Mouse (Mus musculus): ENCODE results near the gene Cebpe. TPM values are rescaled to one million over a fixed set of nuclear protein-coding genes. Genes with fewer than 3 reads are reported as not detected.

Gene Cebpe
- total RNA-seq, 4 experiments from 2014 or later = not detected

DNA sequence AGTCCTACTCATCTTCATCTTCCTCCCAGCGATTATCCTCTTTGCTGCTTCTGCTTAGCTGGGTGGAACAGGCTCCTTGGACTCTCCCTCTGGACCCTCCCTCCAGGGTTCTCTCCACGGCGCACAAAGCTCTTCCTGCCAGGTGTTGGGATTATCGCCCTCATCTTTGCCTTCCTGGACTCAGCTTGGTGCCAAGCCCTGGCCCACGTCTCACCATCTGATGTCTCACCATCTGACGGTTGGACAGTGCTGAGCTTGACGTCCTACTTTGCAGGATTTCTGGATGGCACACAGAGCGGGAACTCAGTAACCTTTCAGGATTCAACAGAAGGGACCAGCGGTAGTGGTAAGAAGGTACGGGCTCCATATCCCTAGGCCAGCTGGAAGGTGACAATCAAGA lies 9.7 kb upstream of the Cebpe start:
- no peak for DNase-seq (ENCODE audit: low spot score in 2 of 2)

DNA sequence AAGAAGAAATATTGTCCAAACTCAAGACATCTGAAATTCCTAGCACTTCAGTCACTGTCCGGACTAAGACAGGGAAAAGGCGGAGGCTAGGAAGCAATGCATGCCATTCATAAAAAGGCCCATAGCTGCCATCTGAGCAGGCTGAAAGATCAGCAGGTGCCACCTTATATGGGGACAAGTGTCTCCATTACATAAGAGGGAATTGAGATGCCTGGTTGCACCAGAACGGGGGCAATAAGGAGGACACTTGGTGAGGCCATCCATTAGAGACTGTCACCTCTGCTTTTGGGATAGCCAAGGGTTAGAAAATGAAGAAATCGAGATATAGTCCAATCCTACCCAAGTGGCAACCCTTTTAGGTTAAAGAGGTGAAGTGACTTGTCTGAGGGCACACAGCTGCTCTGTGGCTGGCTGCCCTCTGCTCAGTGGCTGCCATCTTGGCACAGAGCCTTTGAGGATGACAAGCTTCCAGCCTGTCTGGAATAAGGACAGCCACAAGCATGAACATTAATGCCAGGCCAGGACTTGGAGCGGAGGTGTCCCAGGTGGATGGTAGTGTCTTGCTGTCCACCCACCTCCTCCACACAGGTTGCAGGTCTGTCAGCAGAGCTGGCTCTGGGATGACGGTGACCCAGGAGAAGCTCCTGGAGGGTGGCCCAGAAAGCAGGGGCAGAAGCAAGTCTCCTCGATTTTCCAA lies 8.8 kb upstream of the Cebpe start:
- DNase-seq (ENCODE audit: low spot score in 2 of 2) = no peak

DNA sequence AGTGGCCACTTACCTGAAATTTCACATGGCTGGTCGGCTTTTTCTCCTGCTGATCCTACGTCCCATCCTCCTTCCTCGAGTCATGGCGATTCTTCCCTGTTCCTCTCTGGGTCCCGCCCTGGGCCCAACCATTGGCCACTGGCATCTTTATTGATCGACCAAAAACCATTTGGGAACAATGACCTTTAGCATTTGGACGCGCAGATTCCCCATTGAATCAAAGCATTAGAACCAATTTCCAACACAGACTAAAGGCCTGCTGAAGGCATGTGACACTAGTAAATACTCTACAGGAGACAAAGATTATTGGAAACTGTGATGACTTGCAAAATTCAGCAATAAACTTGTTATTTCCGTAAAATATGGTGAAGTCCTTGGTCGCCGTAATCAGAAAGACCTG lies 8.1 kb upstream of the Cebpe start:
- no peak for DNase-seq (ENCODE audit: low spot score in 2 of 2)

DNA sequence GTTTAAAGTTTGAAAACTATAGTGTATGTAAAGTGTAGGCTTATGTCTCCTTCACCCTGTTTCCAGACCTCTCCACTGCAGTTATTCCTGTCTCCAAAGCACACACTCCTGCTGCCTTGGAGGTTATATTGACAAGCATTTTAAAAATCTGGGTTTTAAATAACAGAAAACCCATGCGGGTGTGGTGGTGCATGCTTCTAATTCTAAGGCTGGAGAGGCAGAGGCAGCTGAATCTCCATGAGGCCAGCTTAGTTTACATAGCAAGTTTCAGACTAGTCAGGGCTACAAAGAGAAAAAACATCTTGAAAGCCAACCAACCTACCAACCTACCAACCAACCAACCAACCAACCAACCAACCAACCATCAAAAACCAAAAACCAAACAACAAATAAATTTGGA lies 3.4 kb upstream of the Cebpe start:
- no peak for DNase-seq (ENCODE audit: low spot score in 2 of 2)

DNA sequence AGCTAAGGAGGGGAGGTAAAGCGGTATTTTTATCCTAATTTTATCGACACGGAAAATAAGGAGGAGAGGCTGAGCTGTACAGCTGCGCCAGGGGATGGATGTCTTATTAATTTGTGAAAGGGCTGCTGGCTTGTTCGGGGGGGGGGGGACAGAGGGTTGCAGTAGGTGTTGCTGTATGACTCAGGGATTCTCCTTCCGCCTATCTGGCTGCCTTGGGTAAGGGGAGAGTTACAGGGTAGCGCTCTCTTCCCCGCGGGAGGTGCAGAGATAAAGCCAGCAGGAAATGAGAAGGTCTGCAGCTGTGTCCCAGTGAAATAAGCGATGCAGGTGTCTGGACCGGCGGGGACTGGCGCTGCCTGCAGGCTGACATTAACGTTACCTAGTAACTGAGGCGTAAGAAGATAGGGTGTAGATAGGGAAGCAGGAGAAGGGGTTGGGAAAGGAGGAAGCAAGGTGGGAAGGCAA lies 2.7 kb upstream of the Cebpe start:
- peak; percentile 25 to 39 for DNase-seq (ENCODE audit: low spot score in 2 of 2)

DNA sequence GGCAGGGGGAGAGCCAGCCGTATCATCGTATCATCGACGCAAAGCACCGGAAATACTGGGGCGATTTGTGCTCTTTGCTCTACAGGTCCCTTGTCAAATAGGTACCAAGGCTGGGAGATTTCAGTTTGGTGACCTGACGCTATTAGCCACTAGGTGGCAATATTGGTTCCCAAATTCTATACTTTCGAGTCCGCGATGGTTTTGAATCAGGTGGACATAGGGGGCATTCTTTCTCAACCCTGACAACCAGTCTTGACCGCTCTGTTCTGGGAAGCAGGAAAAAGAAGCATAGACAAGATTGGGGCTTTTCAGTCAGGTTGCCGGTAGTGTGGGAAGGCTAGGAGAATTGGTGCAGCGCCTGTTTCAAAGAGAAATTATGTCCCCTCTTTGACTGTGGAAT lies 2.1 kb upstream of the Cebpe start:
- peak; percentile 63 to 65 for DNase-seq (ENCODE audit: low spot score in 2 of 2)

DNA sequence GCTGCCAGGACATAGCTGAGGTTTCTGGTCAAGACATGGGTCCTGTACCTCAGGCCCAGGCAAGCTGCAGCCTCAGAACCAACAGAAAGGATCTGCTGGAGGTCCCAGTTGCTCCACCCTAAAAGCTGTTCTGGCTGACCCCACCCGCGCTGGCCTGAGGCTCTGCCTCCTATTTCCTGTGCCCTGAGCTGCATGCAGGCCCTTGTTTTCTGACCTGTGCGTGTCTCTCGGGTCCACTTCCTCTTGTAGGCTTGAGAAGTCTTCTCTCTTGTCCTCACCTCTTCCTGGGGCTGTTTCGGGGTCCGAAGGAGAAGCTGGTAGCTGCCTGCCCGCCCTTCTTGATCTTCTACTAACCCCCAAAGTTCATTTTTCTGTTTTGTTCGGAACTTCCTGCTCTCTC lies 887 bp upstream of the Cebpe start:
- DNase-seq (ENCODE audit: low spot score in 2 of 2) = no peak

DNA sequence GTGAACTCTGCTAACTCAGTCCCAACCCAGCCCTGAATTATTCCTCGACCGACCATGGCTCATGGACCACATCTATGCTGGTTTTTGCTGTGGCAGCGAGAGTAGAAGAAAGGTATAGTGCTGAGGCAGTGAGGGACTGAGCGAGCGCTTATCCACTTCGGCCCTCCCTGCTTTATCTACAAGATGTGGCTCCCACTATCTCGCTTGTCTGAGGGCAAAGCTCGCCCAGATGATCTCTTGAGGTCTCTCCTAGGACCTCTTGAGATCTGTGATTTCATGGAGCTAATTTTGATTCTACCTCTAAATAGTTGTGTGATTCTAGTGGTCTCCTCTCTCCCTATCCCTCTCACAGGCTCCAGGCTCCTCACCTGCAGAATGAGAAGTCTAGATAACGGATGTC lies 2.9 kb downstream of the Cebpe start:
- DNase-seq (ENCODE audit: low spot score in 2 of 2) = no peak

DNA sequence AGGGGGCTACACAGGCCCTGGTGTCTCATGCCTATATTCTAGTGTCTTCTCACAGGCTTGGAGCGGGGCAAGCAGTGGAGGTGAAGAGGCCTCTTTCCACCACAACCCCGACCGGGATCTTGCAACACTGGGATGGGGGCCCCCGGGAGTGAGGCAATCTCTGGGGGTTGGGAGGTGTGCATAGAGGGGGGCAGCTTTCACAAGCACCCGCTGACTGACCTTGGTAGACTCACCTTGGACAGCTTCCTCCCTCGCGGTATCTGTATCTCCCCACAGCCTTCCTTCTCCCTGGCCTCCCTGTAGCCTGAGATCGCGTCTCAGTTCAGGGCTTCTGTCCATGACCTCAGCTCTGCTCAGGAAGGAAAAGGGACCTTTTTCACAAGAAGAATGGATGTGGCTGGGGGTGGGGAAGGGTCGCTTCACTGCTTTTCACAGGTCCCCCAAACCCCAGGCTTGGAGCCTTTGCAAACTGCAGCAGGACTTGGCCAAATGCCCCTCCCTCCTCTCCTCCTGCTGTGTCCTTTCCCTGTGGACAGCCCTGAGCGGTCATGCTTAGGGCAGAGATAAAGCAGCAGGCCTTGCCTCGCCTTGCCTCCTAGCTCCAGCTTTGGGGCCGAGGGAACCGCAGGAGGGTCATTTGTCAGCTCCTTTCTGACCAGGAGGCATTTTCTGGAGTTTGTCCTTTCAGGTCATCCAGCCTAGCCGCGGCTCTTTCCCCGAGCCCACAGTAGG lies 5.2 kb downstream of the Cebpe start:
- DNase-seq (ENCODE audit: low spot score in 2 of 2) = no peak

DNA sequence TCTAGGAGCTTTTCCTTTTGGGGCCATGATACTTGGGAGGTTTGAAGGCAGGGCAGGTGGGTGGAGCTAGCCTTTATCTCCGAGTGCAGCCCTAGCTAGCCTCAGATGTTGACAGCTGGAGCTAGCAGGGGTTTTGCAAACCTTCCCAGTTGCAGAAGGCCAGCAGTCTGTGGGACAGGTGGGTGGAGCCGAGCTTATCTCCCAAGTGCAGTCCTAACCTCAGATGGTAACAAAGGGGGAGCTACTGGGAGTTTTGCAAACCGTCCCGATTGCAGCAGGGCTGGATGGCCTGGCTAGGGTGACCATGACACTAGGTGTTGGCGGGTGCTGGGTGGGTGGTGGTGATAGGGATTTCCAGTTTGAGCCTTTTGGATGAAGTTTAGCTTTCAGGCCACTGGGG lies 6.1 kb downstream of the Cebpe start:
- DNase-seq (ENCODE audit: low spot score in 2 of 2) = no peak

DNA sequence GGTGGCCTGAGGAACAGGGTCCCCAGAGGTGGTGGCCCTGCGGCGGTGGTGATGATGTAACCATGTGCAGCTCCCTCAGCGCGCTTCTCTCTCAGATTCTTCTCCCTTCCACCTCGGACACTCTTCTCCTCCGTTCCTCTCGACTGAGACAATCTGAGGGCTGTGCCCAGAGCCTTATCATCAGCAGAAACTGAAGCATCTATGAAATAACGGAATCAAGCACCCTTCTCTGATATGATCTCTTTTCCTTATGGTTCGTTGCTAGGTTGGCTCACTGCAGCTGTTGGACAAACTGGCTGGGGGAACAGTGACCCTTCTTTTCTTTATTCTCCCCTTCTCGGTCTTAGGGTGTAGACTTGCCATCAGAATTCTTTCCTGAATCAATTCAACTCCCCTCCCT lies 8.8 kb downstream of the Cebpe start:
- DNase-seq (ENCODE audit: low spot score in 2 of 2) = no peak

DNA sequence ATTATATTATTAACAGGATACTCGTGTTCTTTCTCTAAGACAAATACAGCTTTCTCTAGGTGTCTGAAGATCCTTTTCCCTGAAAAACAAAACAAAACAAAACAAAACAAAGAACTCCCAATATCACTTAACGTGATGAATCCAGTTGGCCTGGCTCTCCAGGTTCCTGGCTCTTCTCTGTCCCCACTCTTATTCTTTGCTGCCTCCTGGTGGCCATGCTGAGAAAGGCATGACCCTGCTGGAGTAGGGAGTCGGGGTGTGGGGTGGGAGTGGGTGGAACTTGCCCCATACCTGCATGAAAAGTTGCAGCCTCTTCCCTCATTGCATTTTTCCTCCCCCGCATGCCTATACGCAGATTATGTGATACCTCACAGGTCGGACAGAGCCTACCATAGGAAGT lies 10.7 kb downstream of the Cebpe start:
- DNase-seq (ENCODE audit: low spot score in 2 of 2) = peak in 1 of 2 experiments; percentile 59

DNA sequence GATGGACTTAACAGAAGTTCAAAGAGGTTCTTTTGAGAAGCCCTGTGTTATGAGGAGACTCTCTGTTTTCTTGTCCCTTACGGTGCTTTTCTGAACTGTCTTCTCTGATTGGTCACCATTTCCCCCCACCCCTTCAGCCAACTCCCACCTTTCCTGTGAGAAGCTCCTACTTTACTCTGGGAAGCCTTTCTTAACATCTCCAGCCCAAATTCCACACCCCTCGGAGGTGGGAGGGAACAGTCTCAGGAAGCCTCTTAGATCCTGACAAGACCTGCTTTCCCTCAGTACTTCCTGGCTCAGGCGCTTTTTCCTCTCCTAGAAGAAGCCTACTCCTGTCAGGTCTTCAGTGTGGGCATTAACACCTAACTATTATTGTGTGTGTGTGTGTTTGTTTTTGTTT lies 12.4 kb downstream of the Cebpe start:
- no peak for DNase-seq (ENCODE audit: low spot score in 2 of 2)

DNA sequence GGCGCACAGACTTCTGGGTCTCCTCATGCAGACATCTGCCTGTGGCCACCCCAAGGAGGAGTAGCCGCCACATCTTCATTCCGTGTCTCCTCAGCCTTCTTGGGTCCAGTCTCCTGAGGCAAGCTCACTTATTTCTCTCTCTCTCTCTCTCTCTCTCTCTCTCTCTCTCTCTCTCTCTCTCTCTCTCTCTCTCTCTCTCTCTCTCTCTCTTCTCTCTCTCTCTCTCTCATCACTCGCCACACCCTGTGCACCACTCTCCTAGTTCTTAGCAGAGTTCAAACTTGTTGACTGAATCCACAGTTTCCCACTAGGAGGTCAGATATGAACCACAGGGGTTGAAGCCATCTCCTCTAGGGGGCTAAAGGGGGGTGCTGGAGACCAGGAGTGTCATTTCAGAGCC lies 13.2 kb downstream of the Cebpe start, which contains the start of gene Gm29776:
Gene Gm29776, minus strand, starts transcription at position 101 of the 400 bp plus-strand sequence.
- no peak for DNase-seq (ENCODE audit: low spot score in 2 of 2)

DNA sequence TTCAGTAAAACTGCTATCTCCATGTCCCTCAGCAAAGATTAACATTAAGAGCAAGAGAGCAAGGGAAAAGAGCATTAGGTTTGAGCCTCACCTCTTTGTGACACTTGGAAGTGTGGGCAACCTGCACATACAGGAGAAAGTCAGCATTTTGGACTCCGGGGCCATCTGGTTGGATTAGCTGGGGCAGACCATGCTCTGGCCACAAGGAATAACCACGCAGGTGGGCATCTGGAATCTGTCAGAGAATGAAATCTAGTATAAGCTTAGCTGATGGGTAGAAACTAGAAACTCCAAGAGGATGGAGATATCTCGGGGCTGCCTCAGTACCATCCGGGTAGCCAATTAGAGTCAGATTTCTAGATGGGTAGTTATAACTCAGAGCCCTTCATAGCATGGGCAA lies 15.2 kb downstream of the Cebpe start:
- DNase-seq (ENCODE audit: low spot score in 2 of 2) = no peak

DNA sequence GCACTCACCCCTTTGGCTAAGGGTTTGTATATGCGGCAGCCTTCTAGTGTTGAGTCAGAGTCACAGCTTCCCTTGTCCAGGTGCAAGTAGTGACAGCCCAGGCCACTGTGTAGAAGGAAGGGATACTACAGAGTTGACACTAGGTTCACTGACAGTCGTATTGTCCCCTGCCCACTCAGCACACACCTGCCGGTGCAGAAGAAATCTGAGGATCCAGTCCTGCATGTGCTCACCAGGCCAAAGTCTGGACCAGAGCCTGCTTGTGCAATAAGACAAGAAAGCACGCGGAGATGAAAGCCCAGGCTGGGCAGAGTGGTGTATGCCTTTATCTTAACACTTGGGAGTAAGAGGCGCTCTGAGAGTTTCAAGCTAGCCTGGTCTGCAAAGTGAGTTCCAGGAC lies 16.9 kb downstream of the Cebpe start:
- DNase-seq (ENCODE audit: low spot score in 2 of 2) = no peak

DNA sequence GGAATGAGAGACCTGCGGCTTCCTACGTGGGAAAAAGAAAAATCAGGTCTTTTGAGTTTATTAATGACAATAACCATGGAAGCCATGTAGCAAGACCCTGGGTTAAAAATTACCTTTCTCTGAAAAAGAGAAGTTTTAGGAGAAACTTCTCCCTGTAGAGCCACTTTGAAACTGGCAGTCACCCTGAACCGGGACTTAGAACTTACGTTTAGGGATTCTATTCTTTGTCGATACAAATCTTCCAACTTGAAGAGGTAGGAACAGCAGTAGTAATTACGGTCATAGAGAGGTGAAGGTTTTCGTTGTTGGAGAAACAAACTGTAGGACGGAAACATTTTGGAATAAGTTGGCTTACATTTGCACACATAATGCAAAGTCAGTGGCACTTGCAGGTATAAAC lies 24.7 kb downstream of the Cebpe start:
- no peak for DNase-seq (ENCODE audit: low spot score in 2 of 2)

DNA sequence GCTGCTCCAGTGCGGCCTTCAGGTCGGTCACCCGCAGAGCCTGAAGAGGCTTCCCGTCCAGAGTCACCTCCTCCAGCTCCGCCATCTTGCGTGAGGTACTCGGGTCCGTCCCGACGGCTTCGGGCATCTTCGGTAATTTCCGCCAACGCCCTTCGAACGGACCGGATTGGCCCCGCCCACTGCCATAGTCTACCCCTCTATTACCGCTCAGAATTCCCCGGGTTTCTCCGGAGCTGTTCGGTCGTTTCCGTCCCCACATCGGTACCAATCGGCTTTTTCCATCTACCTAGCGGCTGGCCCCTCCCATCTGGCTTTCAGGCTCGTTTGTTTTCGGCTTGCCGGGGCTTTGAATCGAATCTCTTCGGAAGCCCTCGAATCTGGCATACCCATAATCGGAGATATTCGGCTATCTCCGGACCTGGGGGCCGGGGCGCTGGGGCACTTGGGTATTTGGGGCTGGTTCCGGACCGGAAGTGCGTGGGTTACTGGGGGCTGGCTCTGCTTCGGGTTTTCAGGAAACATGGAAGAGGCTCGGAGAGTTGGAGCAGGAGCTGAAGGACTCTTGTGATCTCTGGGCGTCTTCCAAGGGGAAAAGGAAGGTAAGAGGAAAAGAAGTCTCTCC lies 25.3 kb downstream of the Cebpe start, which contains the start of gene Acin1:
Gene Acin1, minus strand, starts transcription at position 410 of the 622 bp plus-strand sequence.
- DNase-seq (ENCODE audit: low spot score in 2 of 2) = peak; percentile 99 to 100

DNA sequence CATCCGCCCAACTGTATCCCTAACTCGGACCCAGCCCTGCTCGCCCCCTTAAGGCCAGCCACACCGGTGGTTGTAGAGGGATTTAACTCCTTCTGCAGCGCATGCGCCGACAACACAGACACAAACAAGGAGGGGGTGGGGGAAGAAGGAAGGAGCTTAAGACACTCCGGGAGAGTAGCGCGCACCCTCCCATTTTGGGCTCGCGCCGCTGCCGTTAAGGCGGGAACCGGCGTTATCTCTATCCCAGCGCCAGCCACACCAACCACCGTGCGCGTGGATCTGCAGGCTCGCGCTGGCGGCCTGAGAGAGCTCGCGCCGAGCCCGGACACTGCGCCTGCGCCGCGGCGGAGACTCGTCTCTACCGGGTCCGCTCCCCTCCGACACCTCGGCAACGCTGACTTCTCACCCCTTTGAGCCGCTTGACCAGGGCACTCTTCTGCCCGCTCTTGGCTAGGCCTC lies 25.9 kb downstream of the Cebpe start, which contains the start of gene 1700123O20Rik:
Gene 1700123O20Rik, plus strand, starts transcription at position 154 of the 459 bp plus-strand sequence.
- DNase-seq (ENCODE audit: low spot score in 2 of 2) = no peak

DNA sequence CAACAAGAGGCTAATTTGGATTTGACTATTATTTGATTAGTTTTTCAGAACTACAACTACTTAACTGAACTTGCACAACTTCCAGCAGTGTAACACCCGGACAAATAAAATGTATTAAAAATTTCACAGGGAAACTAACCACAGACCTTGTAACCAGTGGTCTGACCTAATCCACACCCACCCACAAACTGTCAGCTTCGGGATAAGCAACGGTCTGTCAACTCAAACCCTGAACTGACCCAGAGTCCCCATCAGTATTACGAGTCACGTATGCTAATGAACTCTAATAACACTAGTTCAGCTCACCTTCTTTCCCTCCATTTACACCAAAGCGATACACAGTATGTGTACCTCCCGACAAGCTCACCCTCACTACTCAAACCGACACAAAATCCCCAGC lies 26.5 kb downstream of the Cebpe start:
- no peak for DNase-seq (ENCODE audit: low spot score in 2 of 2)

DNA sequence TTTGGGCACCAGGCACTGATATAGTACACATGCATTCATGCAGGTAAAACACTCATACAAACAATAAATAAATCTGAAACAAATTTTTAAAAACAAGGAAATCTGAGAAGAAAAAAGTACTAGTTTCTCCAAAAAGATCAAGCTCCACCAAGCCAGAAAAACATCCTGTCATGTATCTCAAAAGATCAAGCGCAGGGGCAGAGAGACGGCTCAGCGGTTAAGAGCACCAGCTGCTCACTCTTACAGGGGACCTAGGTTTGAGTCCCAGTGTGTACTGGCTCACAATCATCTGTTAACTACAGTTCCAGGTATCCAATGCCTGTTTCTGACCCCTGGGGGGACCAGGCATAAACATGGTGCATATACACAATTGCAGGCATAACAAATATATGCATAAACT lies 29.6 kb downstream of the Cebpe start:
- no peak for DNase-seq (ENCODE audit: low spot score in 2 of 2)

DNA sequence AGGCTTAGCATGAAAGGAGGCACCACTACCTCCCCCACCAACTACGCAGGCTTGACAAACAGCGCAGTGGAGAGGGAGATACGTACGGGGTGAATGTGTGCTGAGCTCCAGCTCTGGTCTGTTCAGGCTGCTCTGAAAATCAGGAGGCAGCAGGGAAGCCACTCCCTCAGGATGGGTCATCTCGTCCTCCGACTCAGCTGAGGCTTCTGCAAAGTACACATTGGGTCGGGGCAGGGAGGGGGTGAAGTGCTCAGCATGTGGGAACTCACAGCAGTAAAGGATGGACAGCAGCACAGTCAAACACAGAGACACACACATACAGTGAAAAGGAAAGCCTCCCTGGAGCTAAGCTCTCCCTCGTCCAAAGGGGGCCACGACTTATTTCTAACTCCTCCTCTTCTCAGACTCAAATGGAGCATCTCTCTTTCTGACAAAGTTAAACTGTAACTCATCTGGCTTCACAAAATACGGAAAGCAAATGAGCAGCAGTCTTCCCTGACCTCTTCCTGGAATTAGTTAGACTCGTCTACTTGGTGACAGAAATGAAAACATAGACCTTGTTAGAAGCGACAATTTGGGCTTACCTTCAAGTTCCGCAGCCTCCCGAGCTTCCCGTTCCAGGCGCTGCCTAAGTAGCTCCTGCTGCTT lies 33.2 kb downstream of the Cebpe start:
- no peak for DNase-seq (ENCODE audit: low spot score in 2 of 2)

Measured in left cerebral cortex, adult 8-10 months (tissue).